Comparison of ENCODE assay signal across 8 mouse cellular contexts in the genomic region with DNA sequence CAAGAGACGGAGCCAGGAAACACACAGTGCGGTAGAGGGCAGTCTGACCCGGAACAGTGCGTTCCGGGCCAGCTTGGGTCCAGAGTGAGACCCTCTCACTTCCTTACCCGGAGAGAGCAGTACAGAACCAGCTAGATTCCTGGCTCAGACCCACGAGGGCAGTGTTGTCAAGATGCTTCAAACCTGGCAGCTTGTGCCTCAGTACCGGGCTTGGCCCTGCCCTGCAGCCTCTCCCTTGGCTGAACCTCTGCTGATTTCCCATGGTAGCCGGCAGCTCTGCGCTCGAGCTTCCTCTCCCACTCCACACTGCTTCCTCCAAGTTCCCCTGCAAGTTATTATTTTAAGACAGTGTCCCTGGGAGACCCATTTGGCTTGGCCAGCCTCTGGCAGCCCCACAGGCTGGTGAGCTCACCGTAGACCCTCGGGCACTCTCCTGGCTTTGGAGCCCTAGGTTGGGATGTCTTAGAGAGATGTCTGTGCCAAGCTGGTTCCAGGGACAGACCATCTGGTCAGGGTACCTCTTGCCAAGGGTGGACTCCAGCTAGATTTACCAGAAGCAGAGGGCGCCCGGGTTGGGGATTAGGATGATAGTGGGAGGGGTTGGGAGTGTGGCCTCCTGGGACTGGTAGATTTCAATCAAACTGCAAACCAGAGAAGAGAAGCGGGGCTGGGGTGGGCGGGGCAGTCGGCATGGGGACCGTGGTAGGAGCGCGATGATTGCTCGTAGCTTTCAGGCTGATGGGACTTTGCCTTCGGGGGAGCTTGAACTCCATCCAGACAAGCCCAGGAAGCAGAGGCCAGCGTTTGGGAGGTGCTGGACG. TPM values are rescaled to one million over a fixed set of nuclear protein-coding genes. Genes with fewer than 3 reads are reported as not detected.
DNase-seq lines count a peak whose midpoint lies in the region; ATAC-seq lines count a peak whose summit lies in the region.

No protein-coding gene starts in this region.

- peak overlapping the region; percentile 40 for H3K4me2 ChIP-seq in forebrain, embryonic 12.5 days
- H3K4me2 ChIP-seq in limb, embryonic 13.5 days (replicated peaks), result peak overlapping the region; percentile 46
- peak overlapping the region; percentile 37 for H3K4me2 ChIP-seq in stomach, embryonic 16.5 days (ENCODE audit: low read depth, low read length)

- 0 out of 2 replicates have a peak overlapping the region, but pooled peaks have one; percentile 4 for H3K4me3 ChIP-seq in forebrain, embryonic 12.5 days (replicated peaks)
- H3K4me3 ChIP-seq in limb, embryonic 13.5 days, result 0 out of 2 replicates have a peak overlapping the region, but pooled peaks have one; percentile 17
- H3K4me3 ChIP-seq in stomach, embryonic 16.5 days (replicated peaks; ENCODE audit: low read length), result no peak overlapping the region

- ATAC-seq in forebrain, embryonic 12.5 days (ENCODE audit: low FRiP score), result no peak
- ATAC-seq in limb, embryonic 13.5 days (ENCODE audit: low FRiP score, low read depth), result no peak
- no peak; the same call in 1 of the 2 replicates for ATAC-seq in stomach, embryonic 16.5 days (ENCODE audit: insufficient read depth, low FRiP score)

- intact Hi-C loops in heart, postnatal 36 days (cut with DNase I), result no loop called here

- 0 out of 2 replicates have a peak overlapping the region, but pooled peaks have one; percentile 4 for H3K27ac ChIP-seq in forebrain, embryonic 12.5 days
- H3K27ac ChIP-seq in limb, embryonic 13.5 days, result no peak overlapping the region
- no peak overlapping the region for H3K27ac ChIP-seq in stomach, embryonic 16.5 days (ENCODE audit: low read length)

- H3K27me3 ChIP-seq in forebrain, embryonic 12.5 days, result 0 out of 2 replicates have a peak, but pooled peaks cover 13% of the 10 kb centered on the region
- peaks cover 10% of the 10 kb centered on the region for H3K27me3 ChIP-seq in limb, embryonic 13.5 days
- H3K27me3 ChIP-seq in stomach, embryonic 16.5 days (ENCODE audit: control insufficient read depth, insufficient read depth, low read length), result no peaks in the 10 kb centered on the region; the same call in 1 of the 2 replicates

- WGBS in forebrain, embryonic 12.5 days, result 21% methylated on average over 25 of the region's 25 CpGs
- 24% methylated on average over 25 of the region's 25 CpGs for WGBS in limb, embryonic 13.5 days
- WGBS in stomach, embryonic 16.5 days, result 18% methylated on average over 25 of the region's 25 CpGs

- no peak overlapping the region for H3K9ac ChIP-seq in forebrain, embryonic 12.5 days
- no peak overlapping the region for H3K9ac ChIP-seq in limb, embryonic 13.5 days
- H3K9ac ChIP-seq in stomach, embryonic 16.5 days (ENCODE audit: low read length), result no peak overlapping the region

- H3K9me3 ChIP-seq in forebrain, embryonic 12.5 days, result no peaks in the 10 kb centered on the region
- H3K9me3 ChIP-seq in limb, embryonic 13.5 days, result no peaks in the 10 kb centered on the region
- no peaks in the 10 kb centered on the region for H3K9me3 ChIP-seq in stomach, embryonic 16.5 days (replicated peaks; ENCODE audit: control insufficient read depth, low read length)

- DNase-seq in 3134 (ENCODE audit: extremely low read depth, insufficient read length, low spot score) (peak; percentile 94), R1 (ENCODE audit: low read depth, low spot score) (peak; percentile 81)
- peak; percentile 18 to 38 for DNase-seq in heart, postnatal 36 days
- DNase-seq in frontal cortex, adult 2 months (ENCODE audit: extremely low spot score in 1 of 2, low spot score in 1 of 2), result no peak
- no peak for DNase-seq in urinary bladder, postnatal 25 days (ENCODE audit: low spot score)

- H3K36me3 ChIP-seq in forebrain, embryonic 12.5 days (replicated peaks), result no peaks in the 10 kb centered on the region
- H3K36me3 ChIP-seq in limb, embryonic 13.5 days, result no peaks in the 10 kb centered on the region
- no peaks in the 10 kb centered on the region for H3K36me3 ChIP-seq in stomach, embryonic 16.5 days (ENCODE audit: control insufficient read depth, insufficient read depth, low read length)

- H3K4me1 ChIP-seq in forebrain, embryonic 12.5 days, result peaks cover 16% of the 10 kb centered on the region
- peaks cover 13% of the 10 kb centered on the region for H3K4me1 ChIP-seq in limb, embryonic 13.5 days
- peaks cover 6% of the 10 kb centered on the region; the same call in 1 of the 2 replicates for H3K4me1 ChIP-seq in stomach, embryonic 16.5 days (ENCODE audit: control insufficient read depth, insufficient read depth, low read length)

RNA-seq across cellular contexts. Expression of gene Tspan17, which starts 35.1 kb away (rescaled TPM):
- polyA plus RNA-seq in forebrain, embryonic 12.5 days (2016; fragmentation: Nextera tagmentation; extraction: Ambion mirVana), result 12.8 and 14.2 TPM in 2 replicates
- 10 to 100 TPM in 1 of 2 experiments, 1 to 10 TPM in 1; 7.6 to 13.0 TPM for total RNA-seq in heart, postnatal 36 days (2021)
- 4.7 and 4.9 TPM in 2 replicates for polyA plus RNA-seq in limb, embryonic 13.5 days (2015; fragmentation: Nextera tagmentation; extraction: Ambion mirVana)
- 14.5 and 17.7 TPM in 2 replicates for polyA plus RNA-seq in stomach, embryonic 16.5 days (2015; fragmentation: Nextera tagmentation; extraction: Ambion mirVana)
- 48.2 and 57.8 TPM in 2 replicates for polyA plus RNA-seq in frontal cortex, adult 2 months (2012; rRNA removed)

RNA-seq across cellular contexts. Expression of gene Eif4e1b, which starts 40.5 kb away (rescaled TPM):
- polyA plus RNA-seq in forebrain, embryonic 12.5 days (2016; fragmentation: Nextera tagmentation; extraction: Ambion mirVana), result not detected in 2 replicates
- total RNA-seq in heart, postnatal 36 days (2021), result not detected
- not detected in 2 replicates for polyA plus RNA-seq in limb, embryonic 13.5 days (2015; fragmentation: Nextera tagmentation; extraction: Ambion mirVana)
- polyA plus RNA-seq in stomach, embryonic 16.5 days (2015; fragmentation: Nextera tagmentation; extraction: Ambion mirVana), result not detected in 2 replicates
- polyA plus RNA-seq in frontal cortex, adult 2 months (2012; rRNA removed), result not detected in 2 replicates

RNA-seq across cellular contexts. Expression of gene Sncb, which starts 57.9 kb away (rescaled TPM):
- polyA plus RNA-seq in forebrain, embryonic 12.5 days (2016; fragmentation: Nextera tagmentation; extraction: Ambion mirVana), result 2.7 and 3.6 TPM in 2 replicates
- total RNA-seq in heart, postnatal 36 days (2021), result not detected
- polyA plus RNA-seq in limb, embryonic 13.5 days (2015; fragmentation: Nextera tagmentation; extraction: Ambion mirVana), result not detected in 2 replicates
- polyA plus RNA-seq in stomach, embryonic 16.5 days (2015; fragmentation: Nextera tagmentation; extraction: Ambion mirVana), result 0.52 and 0.72 TPM in 2 replicates
- polyA plus RNA-seq in frontal cortex, adult 2 months (2012; rRNA removed), result 560 and 602 TPM in 2 replicates

Comparison
In these comparisons a context has a peak if more than half of its experiments do, and no peak if none do; other contexts are left out.
1. DNase-seq: peak in 3134 (single experiment), R1 (single experiment) and heart, postnatal 36 days (2 of 2); none in frontal cortex, adult 2 months (0 of 2) and urinary bladder, postnatal 25 days (single experiment).
2. RNA of gene Sncb, which starts 57.9 kb away (polyA plus RNA-seq): 560 to 602 TPM in frontal cortex, adult 2 months; 2.7 to 3.6 TPM in forebrain, embryonic 12.5 days, 0.52 to 0.72 TPM in stomach, embryonic 16.5 days and not detected in limb, embryonic 13.5 days; every median in the first group is over 100 times any median in the second.
3. Peak in every context shown above with its lines, with median percentiles within 50 percentile points of each other: H3K4me2 ChIP-seq.